Mouse (Mus musculus) cortical plate, adult 2 months (tissue): ENCODE data around the gene Klhdc8a.
"Not testable (repeated sequence)": the region's sequence is repeated elsewhere in the genome, so short reads cannot be mapped to it uniquely, and the experiment has no call there.

ENCODE experiments used
- CTCF ChIP-seq: fragments of 200-500 bp; IDR thresholded peaks from 2 replicates; pipeline ENCODE4 v1.5.1; 2011; ENCODE audit warnings: mild to moderate bottlenecking, control low read depth, low read length; ENCODE audit not compliant: insufficient read depth; ENCODE audit errors: extremely low read depth
- POLR2A ChIP-seq: fragments of 200-500 bp; IDR thresholded peaks from 2 replicates; pipeline ENCODE4 v1.6.1; 2011; ENCODE audit warnings: mild to moderate bottlenecking, low read length, control low read depth; ENCODE audit not compliant: insufficient read depth; ENCODE audit errors: extremely low read depth

DNA sequence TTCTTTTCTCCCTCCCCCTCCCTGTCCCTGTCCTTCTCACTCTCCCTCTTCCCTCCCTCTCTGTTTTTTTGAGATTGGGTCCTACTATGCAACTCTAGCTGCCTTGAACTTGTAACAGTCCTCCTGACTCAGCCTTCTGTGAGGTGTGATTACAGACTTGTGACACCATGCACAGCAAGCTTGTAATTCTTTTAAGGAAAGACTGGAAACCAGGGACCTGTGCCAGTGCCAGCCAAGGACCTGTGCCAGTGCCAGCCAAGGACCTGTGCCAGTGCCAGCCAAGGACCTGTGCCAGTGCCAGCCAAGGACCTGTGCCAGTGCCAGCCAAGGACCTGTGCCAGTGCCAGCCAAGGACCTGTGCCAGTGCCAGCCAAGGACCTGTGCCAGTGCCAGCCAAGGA, 50.6 kb downstream of the Klhdc8a start:
- not testable (repeated sequence) for TF ChIP-seq CTCF, POLR2A
